Mouse (Mus musculus): ENCODE data around the gene Pus1. TPM values are rescaled to one million over a fixed set of nuclear protein-coding genes. Genes with fewer than 3 reads are reported as not detected.

Pus1 gene
- polyA plus RNA-seq, 1 experiment: 5.2 TPM

GRCm38 (mm10) chr5:110808061-110808631 is 27.7 kb upstream of the Pus1 start:
- Histone ChIP-seq H3K27me3 (ENCODE audit: control insufficient read depth, insufficient read depth, low read length) (no peaks in the 10 kb centered on the region), H3K27ac (ENCODE audit: control insufficient read depth, insufficient read depth, low read depth, low read length) (peak overlapping the region; percentile 87), H3K4me3 (ENCODE audit: control insufficient read depth, low read depth, low read length) (peak overlapping the region; percentile 98), H3K4me1 (ENCODE audit: control insufficient read depth, insufficient read depth, low read length) (peaks cover 19% of the 10 kb centered on the region), H3K36me3 (ENCODE audit: control insufficient read depth, insufficient read depth, low read length) (no peaks in the 10 kb centered on the region)
- TF ChIP-seq CTCF (IDR thresholded peaks at IDR 0.05; ENCODE audit: control insufficient read depth, insufficient read depth, insufficient replicate concordance, low read depth, low read length) (no peak), POLR2A (IDR thresholded peaks at IDR 0.05; ENCODE audit: control insufficient read depth, low read depth, low read length) (peak; percentile 63)

GRCm38 (mm10) chr5:110807453-110807852 is 27.0 kb upstream of the Pus1 start:
- Histone ChIP-seq H3K27ac (ENCODE audit: control insufficient read depth, insufficient read depth, low read depth, low read length) (no peak overlapping the region; the same call in 1 of the 2 replicates), H3K4me3 (ENCODE audit: control insufficient read depth, low read depth, low read length) (peak overlapping the region; percentile 98), H3K27me3 (ENCODE audit: control insufficient read depth, insufficient read depth, low read length) (no peaks in the 10 kb centered on the region), H3K4me1 (ENCODE audit: control insufficient read depth, insufficient read depth, low read length) (peaks cover 19% of the 10 kb centered on the region), H3K36me3 (ENCODE audit: control insufficient read depth, insufficient read depth, low read length) (no peaks in the 10 kb centered on the region)
- TF ChIP-seq POLR2A (IDR thresholded peaks at IDR 0.05; ENCODE audit: control insufficient read depth, low read depth, low read length) (no peak), CTCF (IDR thresholded peaks at IDR 0.05; ENCODE audit: control insufficient read depth, insufficient read depth, insufficient replicate concordance, low read depth, low read length) (no peak)

GRCm38 (mm10) chr5:110806676-110807075 is 26.2 kb upstream of the Pus1 start:
- Histone ChIP-seq H3K4me3 (ENCODE audit: control insufficient read depth, low read depth, low read length) (peak overlapping the region; percentile 54), H3K4me1 (ENCODE audit: control insufficient read depth, insufficient read depth, low read length) (peaks cover 19% of the 10 kb centered on the region), H3K27ac (ENCODE audit: control insufficient read depth, insufficient read depth, low read depth, low read length) (no peak overlapping the region), H3K27me3 (ENCODE audit: control insufficient read depth, insufficient read depth, low read length) (no peaks in the 10 kb centered on the region), H3K36me3 (ENCODE audit: control insufficient read depth, insufficient read depth, low read length) (no peaks in the 10 kb centered on the region)
- TF ChIP-seq POLR2A (IDR thresholded peaks at IDR 0.05; ENCODE audit: control insufficient read depth, low read depth, low read length) (no peak), CTCF (IDR thresholded peaks at IDR 0.05; ENCODE audit: control insufficient read depth, insufficient read depth, insufficient replicate concordance, low read depth, low read length) (no peak)

GRCm38 (mm10) chr5:110806154-110806553 is 25.7 kb upstream of the Pus1 start:
- H3K27me3 ChIP-seq (ENCODE audit: control insufficient read depth, insufficient read depth, low read length): no peaks in the 10 kb centered on the region
- no peak overlapping the region for H3K27ac ChIP-seq (ENCODE audit: control insufficient read depth, insufficient read depth, low read depth, low read length)
- H3K4me3 ChIP-seq (ENCODE audit: control insufficient read depth, low read depth, low read length): no peak overlapping the region
- TF ChIP-seq POLR2A (IDR thresholded peaks at IDR 0.05; ENCODE audit: control insufficient read depth, low read depth, low read length): no peak
- TF ChIP-seq CTCF (IDR thresholded peaks at IDR 0.05; ENCODE audit: control insufficient read depth, insufficient read depth, insufficient replicate concordance, low read depth, low read length): no peak
- peaks cover 19% of the 10 kb centered on the region for H3K4me1 ChIP-seq (ENCODE audit: control insufficient read depth, insufficient read depth, low read length)
- no peaks in the 10 kb centered on the region for H3K36me3 ChIP-seq (ENCODE audit: control insufficient read depth, insufficient read depth, low read length)

- H3K4me3 ChIP-seq (ENCODE audit: control insufficient read depth, low read depth, low read length): no peak overlapping the region
- H3K27me3 ChIP-seq (ENCODE audit: control insufficient read depth, insufficient read depth, low read length): no peaks in the 10 kb centered on the region
- no peaks in the 10 kb centered on the region for H3K36me3 ChIP-seq (ENCODE audit: control insufficient read depth, insufficient read depth, low read length)
- TF ChIP-seq POLR2A (IDR thresholded peaks at IDR 0.05; ENCODE audit: control insufficient read depth, low read depth, low read length): no peak
- no peak for TF ChIP-seq CTCF (IDR thresholded peaks at IDR 0.05; ENCODE audit: control insufficient read depth, insufficient read depth, insufficient replicate concordance, low read depth, low read length)
- no peak overlapping the region for H3K27ac ChIP-seq (ENCODE audit: control insufficient read depth, insufficient read depth, low read depth, low read length)
- H3K4me1 ChIP-seq (ENCODE audit: control insufficient read depth, insufficient read depth, low read length): peaks cover 16% of the 10 kb centered on the region
Measured at GRCm38 (mm10) chr5:110804012-110804743, 23.7 kb upstream of the Pus1 start.

- Histone ChIP-seq H3K27ac (ENCODE audit: control insufficient read depth, insufficient read depth, low read depth, low read length) (no peak overlapping the region), H3K27me3 (ENCODE audit: control insufficient read depth, insufficient read depth, low read length) (no peaks in the 10 kb centered on the region), H3K36me3 (ENCODE audit: control insufficient read depth, insufficient read depth, low read length) (no peaks in the 10 kb centered on the region; the same call in 1 of the 2 replicates), H3K4me1 (ENCODE audit: control insufficient read depth, insufficient read depth, low read length) (peaks cover 2% of the 10 kb centered on the region), H3K4me3 (ENCODE audit: control insufficient read depth, low read depth, low read length) (no peak overlapping the region)
- no peak for TF ChIP-seq POLR2A (IDR thresholded peaks at IDR 0.05; ENCODE audit: control insufficient read depth, low read depth, low read length)
- no peak for TF ChIP-seq CTCF (IDR thresholded peaks at IDR 0.05; ENCODE audit: control insufficient read depth, insufficient read depth, insufficient replicate concordance, low read depth, low read length)
Measured at GRCm38 (mm10) chr5:110802809-110803208, 22.4 kb upstream of the Pus1 start.

- Histone ChIP-seq H3K27me3 (ENCODE audit: control insufficient read depth, insufficient read depth, low read length) (no peaks in the 10 kb centered on the region), H3K4me3 (ENCODE audit: control insufficient read depth, low read depth, low read length) (no peak overlapping the region), H3K27ac (ENCODE audit: control insufficient read depth, insufficient read depth, low read depth, low read length) (no peak overlapping the region), H3K36me3 (ENCODE audit: control insufficient read depth, insufficient read depth, low read length) (no peaks in the 10 kb centered on the region; the same call in none of the 2 replicates), H3K4me1 (ENCODE audit: control insufficient read depth, insufficient read depth, low read length) (no peaks in the 10 kb centered on the region; the same call in 1 of the 2 replicates)
- TF ChIP-seq CTCF (IDR thresholded peaks at IDR 0.05; ENCODE audit: control insufficient read depth, insufficient read depth, insufficient replicate concordance, low read depth, low read length) (no peak), POLR2A (IDR thresholded peaks at IDR 0.05; ENCODE audit: control insufficient read depth, low read depth, low read length) (no peak)
Measured at GRCm38 (mm10) chr5:110802186-110802585, 21.7 kb upstream of the Pus1 start.
